Mouse (Mus musculus) brain, adult 2 months (tissue): ENCODE results near the gene Tbc1d2b.

Experiments used
- DNase-seq: peaks from one replicate; pipeline ENCODE4 v3.0.0; 2011; ENCODE audit warnings: low read depth, low spot score

Gene Tbc1d2b

DNA sequence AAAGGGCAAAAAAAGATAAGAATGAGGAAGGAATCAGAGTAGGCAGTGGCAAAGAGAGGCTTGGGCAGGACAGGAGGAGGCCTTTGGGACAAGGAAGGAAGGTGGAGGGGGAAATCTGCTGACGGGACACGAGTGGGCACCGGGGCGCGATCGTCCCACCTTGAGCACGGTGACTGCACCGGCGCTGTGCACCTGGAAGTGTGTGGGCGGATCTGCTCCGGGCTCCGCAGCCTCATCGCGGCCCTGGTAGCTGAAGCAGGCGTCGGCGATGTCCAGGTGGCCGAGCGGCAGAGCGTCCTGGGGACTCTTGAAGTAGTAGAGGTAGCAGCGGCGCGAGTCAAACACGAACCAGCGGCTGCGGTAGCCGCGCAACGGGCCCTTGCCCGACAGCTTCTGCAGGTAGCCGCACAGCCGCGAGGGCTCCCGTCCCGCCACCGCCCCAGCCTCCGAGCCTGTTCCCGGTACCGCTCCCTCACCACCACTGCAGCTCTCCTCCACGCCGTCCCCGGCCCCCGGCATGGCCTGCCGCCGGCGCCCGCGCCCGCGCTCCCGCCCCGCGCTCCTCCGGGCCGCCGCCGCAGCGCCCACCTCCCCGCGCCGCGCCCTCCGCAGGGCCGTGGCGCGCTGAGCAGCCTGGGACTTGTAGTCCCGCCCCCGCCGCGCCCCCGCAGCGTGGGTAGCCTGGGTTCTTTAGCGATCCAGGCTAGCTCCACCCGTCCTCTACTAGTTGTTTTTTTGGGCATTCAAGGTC is at the start of gene Tbc1d2b:
TSS of gene Tbc1d2b (minus strand) at position 612 of the 751 bp plus-strand sequence.
- peak; percentile 78 for DNase-seq

DNA sequence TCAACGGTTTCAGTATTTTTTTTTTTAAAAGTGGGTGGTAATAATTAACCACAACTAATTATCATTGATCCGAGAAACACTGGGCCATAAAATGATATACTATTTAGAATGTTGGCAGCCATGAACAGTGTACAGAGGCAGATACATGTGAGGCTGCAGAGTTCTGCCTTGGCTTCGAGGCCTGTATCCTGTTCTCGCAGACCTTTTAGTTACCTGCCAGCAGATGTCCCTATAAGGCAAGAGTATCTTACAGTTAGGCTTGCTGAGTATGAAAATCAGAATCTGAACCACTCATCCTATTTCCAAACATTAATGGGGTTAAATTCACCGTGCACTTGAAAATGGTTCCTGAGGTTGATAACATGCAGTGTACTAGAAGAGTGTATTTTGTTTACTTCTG is 45.7 kb upstream of the Tbc1d2b start:
- DNase-seq = peak; percentile 62

DNA sequence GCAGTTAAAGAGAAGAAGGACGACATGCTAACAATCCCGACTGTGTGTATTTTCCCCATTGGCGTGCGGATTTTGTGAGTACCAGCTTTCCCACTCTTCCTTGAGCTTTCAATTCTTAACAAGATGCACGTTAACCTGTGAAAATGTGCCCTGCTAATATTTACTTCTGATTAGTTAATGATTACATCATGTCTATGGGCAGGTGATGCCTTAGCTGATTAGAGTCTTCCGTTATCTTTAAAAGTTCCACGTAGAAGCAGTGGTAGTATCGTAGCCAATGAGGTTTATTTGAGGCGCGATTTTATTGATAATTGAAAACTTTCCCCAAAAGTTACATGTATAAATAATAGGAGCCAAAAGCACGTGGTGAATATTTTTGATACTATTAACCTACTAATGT is 45.1 kb upstream of the Tbc1d2b start:
- no peak for DNase-seq

DNA sequence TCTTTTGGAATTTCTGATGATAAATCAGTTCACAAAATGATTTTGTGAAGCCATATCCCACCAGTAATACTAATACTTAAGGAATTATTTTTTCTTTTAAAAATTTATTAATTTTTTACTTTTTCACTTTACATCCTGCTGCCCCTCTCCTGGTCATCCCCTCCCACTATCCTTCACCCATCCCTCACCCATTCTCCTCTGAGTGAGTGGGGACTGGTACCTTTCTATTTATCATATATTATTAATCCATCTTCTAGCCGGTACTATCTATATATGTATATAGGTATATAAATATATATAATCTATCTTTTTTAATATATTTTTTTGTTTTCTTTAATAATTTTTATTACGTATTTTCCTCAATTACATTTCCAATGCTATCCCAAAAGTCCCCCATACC is 33.6 kb upstream of the Tbc1d2b start:
- no peak for DNase-seq

DNA sequence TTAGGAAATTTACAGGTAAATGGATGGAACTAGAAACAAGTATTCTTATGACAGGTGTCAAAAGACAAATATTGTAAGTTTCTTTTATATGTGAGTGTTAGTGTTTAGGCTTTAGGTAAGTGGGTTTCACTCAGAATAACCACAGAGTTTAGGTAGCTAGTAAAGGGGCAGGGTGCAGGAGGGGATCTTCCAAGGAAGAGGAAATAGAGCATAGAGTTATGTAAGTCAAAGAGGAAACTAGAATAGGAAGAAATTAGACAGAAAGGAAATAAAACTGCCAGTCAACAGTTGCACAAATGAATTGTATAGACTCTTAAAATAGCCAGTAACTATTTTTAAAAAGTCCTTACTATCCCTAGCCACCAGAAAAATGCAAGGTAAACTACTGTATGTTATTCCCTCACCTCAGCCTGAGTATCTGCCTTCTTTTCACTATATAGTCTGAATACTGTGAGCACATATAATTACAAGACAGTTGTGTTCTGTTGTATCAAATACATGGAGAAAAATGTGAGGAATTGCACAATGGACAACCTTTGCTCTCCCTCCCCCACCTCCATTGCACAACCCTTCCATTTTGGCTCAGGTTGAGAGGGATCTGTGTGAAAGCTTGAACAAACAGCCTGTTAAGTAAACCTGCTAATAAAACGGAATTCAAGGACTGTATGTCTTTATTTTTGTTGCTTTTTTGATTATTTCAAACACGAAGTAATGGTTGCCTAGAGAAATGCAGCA is 32.7 kb upstream of the Tbc1d2b start:
- DNase-seq = no peak

DNA sequence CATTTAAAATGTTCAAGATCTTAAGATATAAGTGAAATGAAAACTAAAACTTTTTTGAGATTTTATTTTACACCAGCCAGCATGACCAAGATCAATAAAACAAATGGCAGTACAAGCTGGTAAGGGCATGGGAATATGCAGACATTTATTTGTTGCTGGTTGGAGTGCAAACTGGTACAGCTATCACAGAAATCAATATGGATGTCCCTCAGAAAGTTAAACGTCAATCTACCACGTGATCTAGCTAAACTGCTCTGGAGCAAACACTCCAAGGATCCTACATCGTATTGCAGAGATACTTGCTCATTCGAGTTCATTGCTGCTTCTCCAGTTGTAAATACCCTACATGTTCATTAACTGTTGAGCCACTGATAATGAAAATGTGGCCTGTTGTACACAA is 32.1 kb upstream of the Tbc1d2b start:
- DNase-seq = no peak

DNA sequence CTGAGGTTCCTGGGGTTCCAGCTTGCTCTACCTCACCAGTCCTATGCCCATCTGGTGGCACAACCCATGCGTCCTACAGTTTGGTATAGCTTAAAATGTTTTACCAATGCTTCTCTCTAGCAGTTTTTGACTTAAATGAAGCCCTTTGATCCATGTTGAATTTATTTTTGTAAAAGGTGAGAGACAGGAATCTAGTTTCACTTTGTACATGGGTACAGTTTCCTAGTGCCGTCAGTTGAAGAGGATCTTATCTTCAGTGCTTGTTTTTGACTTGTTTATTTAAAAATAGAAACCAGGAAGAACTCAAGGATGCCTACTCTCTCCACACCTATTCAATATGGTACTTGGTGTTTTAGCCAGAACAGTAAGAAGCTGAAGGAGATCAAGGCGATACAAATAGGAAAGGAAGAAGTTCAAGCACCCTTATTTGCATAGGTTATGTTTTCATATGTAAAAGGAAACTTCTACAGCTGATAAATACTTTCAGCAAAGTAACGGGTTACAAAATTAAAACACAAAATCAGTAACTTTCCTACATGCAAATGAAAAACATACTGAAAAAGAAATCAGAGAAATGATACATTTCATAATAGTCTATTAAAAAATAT is 30.6 kb upstream of the Tbc1d2b start:
- no peak for DNase-seq

DNA sequence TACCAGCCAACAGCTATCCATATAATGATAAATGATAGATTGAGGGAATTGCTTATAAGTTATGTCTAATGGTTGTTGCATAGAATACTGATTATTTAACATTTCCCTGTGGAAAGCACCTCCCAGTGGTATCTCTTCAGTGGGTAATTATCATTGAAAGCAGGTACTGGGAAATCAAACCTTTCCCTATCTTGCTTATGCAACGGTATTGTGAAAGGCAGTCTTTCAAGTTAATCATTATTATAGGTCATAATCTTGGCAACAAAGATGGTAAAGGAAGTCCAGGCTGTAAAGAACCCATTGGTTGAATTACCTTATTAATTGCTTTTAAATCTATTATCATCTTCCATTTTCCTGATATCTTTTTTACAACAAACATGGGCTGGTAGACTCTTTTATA is 27.0 kb upstream of the Tbc1d2b start:
- DNase-seq = no peak

DNA sequence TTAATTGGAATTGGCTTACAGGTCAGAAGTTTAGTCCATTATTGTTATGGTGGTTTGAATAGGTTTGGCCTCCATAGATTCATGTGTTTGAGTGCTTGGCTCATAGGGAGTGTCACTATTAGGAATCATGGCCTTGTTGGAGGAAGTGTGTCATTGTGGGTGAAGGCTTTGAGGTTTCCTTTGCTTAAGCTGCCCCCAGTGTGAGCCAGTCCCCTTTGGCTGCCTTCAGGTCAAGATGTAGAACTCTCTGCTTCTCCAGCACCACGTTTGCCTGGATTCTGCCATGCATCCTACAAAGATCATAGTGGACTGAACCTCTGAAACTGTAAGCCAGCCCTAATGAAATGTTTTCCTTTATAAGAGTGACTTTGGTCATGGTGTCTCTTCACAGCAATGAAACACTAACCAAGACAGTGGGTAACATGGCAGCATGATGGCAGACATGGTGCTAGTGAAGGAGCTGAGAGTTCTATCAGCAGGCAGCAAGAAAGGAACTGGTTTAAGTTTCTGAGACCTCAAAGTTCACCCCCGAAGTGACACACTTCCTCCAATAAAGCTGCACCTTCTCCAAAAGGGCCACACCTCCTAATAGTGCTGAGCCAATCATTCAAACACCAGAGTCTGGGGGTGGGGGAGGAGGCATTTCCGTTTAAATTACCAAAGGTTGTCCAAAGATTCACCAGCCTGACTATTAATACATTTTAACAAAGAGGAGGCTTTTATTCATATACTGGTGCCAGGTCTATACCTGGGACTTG is 23.2 kb upstream of the Tbc1d2b start:
- DNase-seq = no peak

- no peak for DNase-seq
These were observed 7.8 kb upstream of the Tbc1d2b start for GRCm38 (mm10) chr9:90278397-90278796.

- no peak for DNase-seq
These were observed 7.3 kb upstream of the Tbc1d2b start for GRCm38 (mm10) chr9:90277884-90278283.

GRCm38 (mm10) chr9:90276779-90277178 is 6.2 kb upstream of the Tbc1d2b start:
- DNase-seq = no peak

DNA sequence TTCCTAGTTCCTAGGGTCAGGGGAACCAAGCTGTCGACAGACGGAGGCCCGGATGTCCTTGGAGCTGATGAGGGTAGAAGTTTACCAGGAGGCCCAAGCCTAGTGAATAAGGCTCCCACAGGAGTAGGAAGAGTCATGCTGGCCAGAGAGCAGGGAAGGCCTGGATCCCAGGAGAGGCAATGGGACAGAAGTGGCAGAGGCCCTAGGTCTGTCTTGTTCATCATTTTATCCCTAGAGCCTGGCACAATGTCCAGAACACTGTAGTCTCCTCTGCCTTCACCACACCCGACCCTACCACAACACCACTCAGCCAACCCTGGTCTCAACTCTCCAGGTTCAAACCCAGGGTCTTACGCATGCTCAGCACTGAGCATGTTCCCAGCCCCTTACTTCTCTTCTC is 5.3 kb upstream of the Tbc1d2b start:
- DNase-seq = no peak

DNA sequence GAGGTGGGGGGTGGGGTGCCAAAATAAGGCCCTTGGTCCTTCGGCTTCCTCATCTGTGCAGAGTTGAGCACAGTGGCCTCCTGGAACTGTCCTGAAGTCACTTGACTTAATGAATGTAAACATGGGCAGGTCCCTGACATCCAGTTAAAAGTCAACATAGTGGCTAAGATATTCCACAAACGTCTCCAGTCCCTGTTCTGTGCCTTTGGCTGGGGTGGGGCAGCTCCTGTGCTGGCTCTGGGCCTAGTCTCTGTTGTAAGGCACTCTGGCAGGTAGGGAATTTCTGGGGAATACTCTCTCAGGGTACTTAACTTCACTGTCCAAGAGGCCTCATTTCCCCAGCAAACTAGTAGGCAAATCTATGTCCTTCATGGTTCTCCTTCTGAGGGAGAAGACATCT is 4.9 kb upstream of the Tbc1d2b start:
- no peak for DNase-seq

- no peak for DNase-seq
These were observed 3.9 kb upstream of the Tbc1d2b start for GRCm38 (mm10) chr9:90274516-90274915.

GRCm38 (mm10) chr9:90272346-90272745 is 1.7 kb upstream of the Tbc1d2b start:
- DNase-seq = no peak

- no peak for DNase-seq
These were observed 1.0 kb upstream of the Tbc1d2b start for GRCm38 (mm10) chr9:90271541-90272090.

- DNase-seq = no peak
These were observed 316 bp upstream of the Tbc1d2b start for GRCm38 (mm10) chr9:90270944-90271295.

- peak; percentile 77 for DNase-seq
These were observed 1.5 kb downstream of the Tbc1d2b start for GRCm38 (mm10) chr9:90269011-90269681.

DNA sequence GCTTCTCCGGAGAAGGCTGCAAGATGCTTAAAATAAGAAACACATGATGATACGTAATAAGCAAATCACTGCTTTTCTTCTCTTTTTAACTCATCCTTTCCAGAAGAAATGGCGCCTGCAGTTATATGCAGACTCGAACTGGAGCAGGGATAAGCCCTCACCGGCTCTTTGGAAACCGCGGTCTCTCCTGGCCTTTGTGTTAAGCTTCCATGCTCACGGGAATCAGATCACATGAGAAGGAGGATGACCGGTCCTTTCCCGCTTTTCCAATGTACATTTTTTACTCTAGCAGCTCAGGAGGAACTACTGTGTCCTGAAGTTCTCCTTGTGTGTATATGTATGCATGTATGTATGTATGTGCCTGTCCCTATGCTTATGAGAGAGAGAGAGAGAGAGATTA is 3.7 kb downstream of the Tbc1d2b start:
- DNase-seq = no peak

GRCm38 (mm10) chr9:90266059-90266458 is 4.5 kb downstream of the Tbc1d2b start:
- no peak for DNase-seq
